Mouse (Mus musculus) cerebellum, adult (tissue): ENCODE data around the gene Sema6d.
A peak's percentile ranks its signal among the peaks of the same experiment; 100 is the strongest.
"Not testable (repeated sequence)": the region's sequence is repeated elsewhere in the genome, so short reads cannot be mapped to it uniquely, and the experiment has no call there.

Source experiments
- ATAC-seq: cut with Nextera tagmentation; 2 replicates; pipeline ENCODE4 v1.9.2; 2017; ENCODE audit warnings: mild to moderate bottlenecking, moderate library complexity, mixed read lengths; ENCODE audit not compliant: insufficient number of reproducible peaks, low FRiP score, low TSS enrichment

Gene Sema6d

GRCm38 (mm10) chr2:124277492-124277891, 187.7 kb downstream of the Sema6d start:
- ATAC-seq = no peak

DNA sequence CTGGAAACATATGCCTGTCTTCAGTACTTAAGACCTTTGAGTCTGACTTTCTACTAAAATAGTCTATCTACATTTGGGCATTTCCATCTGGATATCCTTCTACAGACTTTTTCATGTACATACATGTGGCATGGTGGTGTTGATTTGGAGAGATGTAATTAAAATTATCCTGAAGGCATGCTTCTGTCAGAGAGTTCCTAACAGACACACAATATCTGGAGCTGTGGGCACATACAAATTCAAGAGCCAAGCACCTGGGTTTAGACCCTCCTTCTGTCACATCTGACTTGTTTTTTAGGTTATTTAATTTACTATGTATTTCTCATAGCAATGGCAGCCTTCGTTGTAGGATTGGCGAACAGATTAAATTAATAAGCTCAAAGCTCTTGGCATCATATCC, 195.3 kb downstream of the Sema6d start:
- no peak for ATAC-seq

- ATAC-seq = no peak
Observed at GRCm38 (mm10) chr2:124289356-124289755, 199.6 kb downstream of the Sema6d start.

DNA sequence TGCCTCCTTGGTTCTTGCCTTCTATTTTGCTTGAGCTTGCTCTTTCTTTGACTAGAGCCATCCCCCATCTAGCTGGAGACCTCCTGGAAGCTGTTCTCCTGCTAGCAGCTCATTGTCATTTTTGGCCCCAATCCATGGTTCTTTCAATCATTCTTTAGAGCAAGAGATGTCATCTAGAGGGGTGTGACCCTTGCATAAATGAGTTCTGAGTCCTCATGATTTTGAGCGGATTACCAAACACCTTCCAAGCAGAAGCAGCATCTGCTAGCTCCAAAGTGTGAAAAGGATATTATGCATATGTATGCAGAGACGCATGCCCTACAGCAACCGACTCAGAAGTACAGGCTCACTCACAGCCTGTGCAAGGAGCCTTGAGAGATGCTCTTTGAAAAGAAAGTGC, 201.4 kb downstream of the Sema6d start:
- ATAC-seq = 0 out of 2 replicates have a peak, but pooled peaks have one; percentile 26

- no peak for ATAC-seq
Observed at GRCm38 (mm10) chr2:124293601-124294000, 203.8 kb downstream of the Sema6d start.

DNA sequence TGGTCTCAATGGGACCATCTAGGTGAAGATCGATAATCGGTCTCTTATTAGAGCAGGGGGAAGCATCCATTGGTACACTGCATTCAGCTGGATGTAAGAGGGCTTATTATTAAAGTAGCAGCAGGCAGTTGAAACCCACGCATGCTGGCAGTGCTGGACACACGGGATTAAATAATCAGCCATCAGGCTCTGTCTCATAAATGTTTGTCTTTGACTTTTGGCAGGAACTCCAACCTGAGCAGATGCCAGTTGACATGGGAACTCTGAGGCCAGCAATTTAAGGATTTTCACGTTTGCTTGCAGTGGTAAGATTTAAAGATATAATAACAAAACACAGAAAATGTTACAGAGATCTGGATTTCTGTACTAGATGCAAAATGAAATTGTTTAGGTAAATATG, 208.6 kb downstream of the Sema6d start:
- peak; percentile 26; the same call in 1 of the 2 replicates for ATAC-seq

- no peak for ATAC-seq
Observed at GRCm38 (mm10) chr2:124298872-124299271, 209.1 kb downstream of the Sema6d start.

- ATAC-seq = no peak
Observed at GRCm38 (mm10) chr2:124308605-124309004, 218.8 kb downstream of the Sema6d start.

DNA sequence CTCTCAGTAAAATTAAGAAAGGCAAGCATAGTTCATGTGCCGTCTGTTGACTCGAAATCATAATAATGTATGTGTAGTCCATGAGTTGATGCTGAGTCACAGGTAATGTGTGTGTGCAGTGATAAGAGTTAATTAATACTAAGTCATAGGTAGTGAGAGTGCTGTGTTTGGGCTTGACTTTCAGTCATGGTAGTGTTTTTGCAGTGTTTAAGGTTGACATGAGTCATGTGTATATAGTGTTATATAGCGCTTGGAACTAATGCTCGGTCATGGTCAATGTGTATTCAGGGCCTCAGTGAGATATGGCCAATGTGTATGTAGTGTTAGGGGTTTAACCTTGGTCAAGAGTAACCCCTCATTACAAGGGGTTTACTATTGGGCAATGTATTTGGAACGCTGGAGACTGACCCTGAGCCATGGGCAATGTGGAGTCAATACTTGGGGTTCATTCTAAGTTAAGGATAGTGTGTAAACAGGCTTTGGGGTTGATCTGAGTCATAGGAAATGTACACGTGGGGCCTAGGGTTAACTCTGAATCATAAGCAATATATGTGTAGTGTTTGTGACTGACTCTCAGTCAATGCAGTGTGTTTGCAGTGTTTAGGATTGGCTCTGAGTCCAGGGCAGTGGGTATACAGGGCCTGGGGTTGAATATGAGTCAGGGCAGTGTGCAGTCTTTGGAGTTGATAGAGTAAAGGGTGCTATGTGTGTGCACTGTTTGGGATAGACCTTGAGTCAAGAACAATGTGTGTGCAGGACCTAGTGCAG, 219.8 kb downstream of the Sema6d start:
- ATAC-seq = no peak

DNA sequence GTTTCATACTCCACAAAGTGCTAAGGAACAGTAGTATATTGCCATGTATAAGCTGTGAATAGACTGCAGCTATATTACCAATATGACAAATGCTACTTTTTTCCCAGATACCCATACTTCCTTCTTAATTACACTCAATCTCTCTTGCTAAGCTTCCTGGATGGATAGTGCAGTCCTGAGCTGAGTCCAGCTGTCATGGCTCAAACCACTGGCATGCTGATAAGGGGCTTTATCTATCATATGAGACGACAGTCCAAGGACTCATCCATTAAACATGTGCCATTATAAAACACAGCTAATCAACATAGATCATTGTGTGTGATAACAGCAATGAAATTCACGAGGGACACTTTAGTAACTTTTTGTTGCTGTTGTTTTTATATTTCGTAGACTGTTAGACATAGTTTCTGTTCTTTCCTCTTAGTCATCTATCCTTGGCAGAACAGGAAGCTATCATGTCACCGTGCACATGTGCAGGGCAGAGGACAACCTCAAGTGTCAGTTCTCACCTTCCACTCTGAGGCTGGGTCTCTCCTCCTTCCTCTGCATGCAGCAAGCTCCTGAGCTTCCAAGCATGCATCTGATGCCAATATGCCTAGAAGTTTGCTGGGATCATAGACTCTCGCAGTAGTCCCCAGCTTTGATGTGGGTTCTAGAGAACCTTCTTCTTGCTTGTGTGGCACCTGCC, 232.9 kb downstream of the Sema6d start:
- ATAC-seq = no peak

- no peak for ATAC-seq
Observed at GRCm38 (mm10) chr2:124324107-124324724, 234.4 kb downstream of the Sema6d start.

- ATAC-seq = no peak
Observed at GRCm38 (mm10) chr2:124329473-124330130, 239.8 kb downstream of the Sema6d start.

DNA sequence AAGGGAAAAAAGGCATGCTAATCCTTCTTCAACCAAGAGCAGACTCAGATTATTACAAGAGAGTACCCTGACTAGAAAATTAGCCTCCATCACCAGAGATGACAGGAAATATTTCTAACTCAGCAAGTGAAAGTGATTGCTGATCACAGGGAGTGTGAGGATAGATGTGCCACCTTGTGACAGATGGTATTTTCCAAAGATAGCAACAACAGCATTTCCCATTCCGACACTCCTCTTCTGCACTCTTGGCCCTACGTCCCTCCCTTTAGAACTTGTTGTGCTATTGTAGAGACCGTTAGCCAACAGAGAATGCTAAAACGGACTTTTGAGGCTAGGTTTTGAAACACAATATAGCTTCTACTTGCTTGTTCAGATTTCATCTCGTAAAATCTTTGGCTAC, 243.1 kb downstream of the Sema6d start:
- no peak for ATAC-seq

- not testable (repeated sequence) for ATAC-seq
Observed at GRCm38 (mm10) chr2:124334655-124335054, 244.9 kb downstream of the Sema6d start.

- ATAC-seq = no peak
Observed at GRCm38 (mm10) chr2:124338296-124338695, 248.5 kb downstream of the Sema6d start.

- no peak for ATAC-seq
Observed at GRCm38 (mm10) chr2:124354191-124354590, 264.4 kb downstream of the Sema6d start.

- no peak for ATAC-seq
Observed at GRCm38 (mm10) chr2:124354716-124355115, 264.9 kb downstream of the Sema6d start.

DNA sequence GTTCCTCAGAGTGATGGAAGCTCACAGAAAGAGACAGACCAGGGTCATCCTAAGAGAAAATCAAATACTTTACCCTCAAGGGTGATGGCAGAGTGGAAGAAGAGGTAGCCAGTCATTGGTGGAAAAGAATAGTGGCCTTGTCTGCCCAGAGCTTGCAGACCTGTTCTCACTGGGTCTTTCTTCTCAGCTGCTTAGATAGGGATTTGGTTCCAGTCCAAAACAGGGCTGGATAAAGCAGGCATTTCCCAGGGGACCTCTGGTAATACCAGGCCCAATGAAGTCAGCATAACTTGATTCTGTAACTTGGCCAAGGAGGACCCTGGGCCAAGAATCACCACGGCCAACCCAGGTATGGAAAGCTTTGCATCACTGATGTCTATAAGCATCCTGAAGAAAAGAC, 279.5 kb downstream of the Sema6d start:
- ATAC-seq = no peak

DNA sequence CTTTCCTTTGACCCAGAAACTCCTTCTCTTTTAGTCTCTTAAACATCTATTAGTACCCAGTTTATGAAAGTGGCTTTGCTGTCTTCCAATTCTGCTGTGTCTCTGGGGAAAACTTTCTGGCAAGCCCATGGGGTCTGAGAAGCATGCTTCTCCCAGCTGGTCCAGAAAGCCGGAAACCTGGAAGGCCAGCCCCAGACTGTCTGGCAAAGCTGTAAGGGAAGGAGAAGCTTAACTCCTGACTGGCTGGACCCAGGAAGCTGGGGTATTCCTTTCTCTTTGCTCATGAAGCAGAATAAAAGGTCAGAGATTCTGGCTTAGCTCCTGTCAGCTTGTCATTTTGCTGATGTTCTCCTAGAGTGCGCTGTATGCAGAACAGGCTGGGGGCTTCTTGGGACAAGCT, 280.2 kb downstream of the Sema6d start:
- ATAC-seq = peak; percentile 15; the same call in 1 of the 2 replicates

DNA sequence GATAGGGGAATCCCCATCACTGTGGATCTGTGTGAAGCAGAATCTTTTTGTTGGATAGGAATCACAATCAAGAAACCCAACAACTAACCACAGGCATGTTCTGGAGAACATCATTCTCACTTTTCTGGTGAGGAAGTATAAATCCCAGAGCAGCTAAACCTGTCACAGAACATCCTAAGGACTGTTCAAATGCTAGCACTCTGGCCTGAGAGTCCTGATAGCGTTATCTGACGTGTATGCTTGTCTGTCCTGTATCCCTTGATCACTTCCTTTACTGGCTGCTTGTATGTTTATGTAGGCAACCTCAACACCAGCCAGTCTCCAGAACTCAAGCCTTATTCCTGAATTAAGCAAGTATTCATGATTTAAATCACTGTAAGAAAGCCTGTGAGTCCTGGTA, 281.6 kb downstream of the Sema6d start:
- ATAC-seq = no peak

GRCm38 (mm10) chr2:124385053-124385452, 295.3 kb downstream of the Sema6d start:
- no peak for ATAC-seq
